Mouse (Mus musculus) urinary bladder, postnatal 10 days (tissue): ENCODE results near the gene Uroc1.

Experiments
- DNase-seq: peaks from one replicate; pipeline ENCODE4 v3.0.0; 2022; ENCODE audit warnings: low spot score

Gene Uroc1

DNA sequence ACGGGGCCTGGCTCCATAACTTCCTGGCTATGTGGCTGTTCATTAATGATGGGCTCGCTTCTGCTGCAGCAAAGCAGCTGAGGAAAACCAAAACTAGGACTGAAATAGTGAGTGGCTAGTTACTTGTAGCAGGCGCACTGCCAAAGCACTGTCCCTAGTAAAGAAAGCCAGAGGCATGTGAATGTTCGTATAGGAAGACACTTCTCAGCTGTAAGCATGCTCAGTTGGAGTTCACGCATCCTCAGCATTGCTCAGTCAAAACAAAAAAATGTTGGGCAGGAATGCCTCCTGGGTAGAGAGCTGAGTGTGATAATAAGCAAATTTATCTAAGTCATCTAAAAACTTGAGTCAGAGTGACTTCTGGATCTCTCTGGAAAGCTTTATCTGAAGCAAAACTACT lies 25.1 kb downstream of the Uroc1 start:
- no peak for DNase-seq

DNA sequence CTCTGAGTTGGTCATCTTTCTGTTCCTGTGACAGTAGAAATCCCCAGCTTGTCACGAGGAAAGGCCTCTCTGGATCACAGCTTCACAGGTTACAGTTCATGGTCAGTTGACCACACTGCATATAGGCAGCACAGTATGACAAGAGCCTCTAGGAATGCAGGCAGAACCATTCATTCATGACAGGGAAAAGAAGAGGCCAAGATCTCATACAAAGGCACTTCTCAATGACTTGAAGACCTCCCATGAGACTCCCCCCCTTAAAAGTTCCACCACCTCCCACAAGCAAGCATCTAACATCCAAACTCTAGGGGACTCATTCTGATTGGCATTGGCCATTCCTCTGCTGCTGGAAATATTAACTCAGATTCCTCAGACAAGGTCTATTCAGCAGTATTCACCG lies 26.4 kb downstream of the Uroc1 start:
- no peak for DNase-seq

DNA sequence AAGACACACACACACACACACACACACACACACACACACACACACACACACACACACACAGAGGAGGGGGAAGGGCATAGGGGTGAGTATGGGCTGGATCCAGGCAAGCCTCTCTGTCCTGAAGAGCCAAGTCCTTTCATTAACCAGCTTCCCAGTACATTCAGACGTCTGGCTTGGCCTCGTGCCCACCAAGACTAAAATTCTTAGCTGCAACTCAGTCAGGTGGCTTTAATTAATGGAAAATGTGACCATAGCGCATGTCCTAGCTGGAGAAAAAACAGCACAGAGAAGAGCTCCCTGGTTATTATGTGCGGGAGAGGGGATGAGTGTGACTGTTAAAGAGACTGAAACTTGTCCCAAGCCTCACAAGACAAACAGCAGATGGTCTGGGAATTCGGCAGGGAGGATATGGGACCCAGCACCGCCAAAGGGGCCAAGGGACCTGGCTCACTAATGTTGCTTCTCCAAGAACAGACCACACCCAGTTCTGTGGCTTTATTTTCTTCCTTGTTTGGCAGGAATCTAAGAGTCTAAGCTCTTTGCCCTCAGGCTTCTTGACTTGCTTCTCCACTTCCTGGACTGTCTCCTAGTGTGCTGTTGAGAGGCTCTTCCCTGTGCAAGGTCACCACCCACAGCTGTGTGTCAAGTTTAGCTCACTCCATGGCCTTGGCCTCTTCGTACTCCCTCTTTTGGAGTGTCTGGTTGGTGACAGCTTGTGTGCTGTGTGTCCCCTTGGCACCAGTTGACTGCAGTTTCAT lies 27.1 kb downstream of the Uroc1 start:
- DNase-seq = no peak

DNA sequence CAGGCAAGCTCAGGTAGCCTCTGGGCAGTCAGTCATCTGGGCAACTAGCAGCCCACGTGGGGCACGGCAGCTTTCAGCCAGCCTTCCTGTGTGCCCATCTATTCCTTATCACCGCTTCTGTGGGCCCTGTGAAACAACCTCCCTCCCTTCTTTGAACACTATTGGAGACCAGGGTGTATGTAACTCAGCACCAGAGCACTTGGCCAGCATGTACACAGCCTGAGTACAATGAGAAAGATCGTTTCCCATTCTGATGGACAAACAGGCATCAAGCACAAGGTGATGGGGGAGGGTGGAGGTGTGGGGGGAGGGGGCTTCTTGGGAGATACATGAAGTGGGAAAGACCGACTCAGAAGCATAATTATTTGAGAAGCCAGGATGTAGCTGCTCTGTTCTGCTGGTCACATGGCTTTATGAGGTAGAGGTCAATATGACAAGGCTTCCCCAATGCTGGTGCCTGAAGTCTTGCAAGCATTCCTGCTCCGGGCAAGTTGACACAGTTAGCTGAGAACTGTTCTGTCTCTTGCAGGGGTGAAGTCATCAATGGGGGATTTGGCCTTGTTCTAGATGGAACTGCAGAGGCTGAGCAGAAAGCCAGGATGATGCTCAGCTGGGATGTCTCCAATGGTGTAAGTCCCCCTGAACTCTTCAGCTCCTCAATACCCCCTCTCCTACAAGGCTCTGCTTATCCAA lies 28.0 kb downstream of the Uroc1 start:
- DNase-seq = no peak

DNA sequence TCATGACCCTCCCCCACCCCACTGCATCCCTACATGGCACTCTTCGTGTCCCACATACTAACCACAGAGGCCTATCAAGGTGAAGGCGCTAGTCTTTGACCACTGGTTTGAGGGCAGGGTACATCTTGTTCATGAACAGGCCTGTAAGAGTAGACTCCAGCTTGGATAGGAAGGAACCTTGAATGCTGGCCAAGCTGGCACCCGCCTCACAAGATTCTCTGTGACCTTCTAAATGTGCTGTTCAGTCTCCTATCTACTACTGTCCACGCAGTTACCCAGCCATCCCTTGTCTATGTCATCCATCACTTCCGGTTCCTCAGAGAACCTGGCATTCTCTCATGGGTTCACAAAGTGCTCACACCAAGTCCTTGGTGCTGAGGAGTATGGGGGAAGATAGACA lies 30.2 kb downstream of the Uroc1 start:
- no peak for DNase-seq

DNA sequence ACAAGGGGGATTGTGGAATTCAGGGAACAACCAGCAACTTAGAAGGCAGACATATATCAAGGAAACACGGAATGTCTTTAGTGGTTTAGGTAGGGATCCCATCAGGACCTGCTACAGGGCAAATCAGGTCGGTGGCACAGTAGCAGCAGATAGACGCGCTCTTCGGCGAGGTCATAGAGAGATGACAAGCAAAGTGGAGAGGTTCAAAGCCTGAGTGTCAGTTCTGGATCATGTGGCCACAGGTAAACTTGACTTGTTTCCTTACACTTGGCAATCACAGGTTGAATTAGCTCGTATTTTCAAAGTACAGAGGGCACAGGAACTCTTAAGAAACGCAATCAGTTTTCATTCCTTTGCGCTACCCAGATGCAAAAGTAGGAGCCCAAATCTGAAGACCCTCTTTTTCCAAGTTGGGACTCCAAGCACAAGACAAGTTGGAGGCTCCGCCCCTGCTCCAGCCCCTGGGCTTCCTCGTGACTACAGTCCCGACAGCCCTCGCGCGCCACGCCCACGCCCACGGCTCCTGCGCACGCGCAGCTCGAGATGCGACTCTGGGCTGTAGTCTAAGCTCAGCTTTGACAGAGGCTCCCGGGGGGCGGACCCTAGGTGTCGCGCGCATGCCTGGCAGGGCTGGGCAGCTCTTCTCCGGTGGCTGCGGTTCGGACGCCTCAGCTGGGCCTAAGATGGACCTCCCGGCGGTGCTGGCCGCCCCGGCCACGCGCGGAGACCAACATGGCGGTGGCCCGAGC lies 36.1 kb downstream of the Uroc1 start, which contains the start of gene Zxdc:
Gene Zxdc, plus strand, starts transcription at position 517 of the 749 bp plus-strand sequence.
- DNase-seq = peak; percentile 98

DNA sequence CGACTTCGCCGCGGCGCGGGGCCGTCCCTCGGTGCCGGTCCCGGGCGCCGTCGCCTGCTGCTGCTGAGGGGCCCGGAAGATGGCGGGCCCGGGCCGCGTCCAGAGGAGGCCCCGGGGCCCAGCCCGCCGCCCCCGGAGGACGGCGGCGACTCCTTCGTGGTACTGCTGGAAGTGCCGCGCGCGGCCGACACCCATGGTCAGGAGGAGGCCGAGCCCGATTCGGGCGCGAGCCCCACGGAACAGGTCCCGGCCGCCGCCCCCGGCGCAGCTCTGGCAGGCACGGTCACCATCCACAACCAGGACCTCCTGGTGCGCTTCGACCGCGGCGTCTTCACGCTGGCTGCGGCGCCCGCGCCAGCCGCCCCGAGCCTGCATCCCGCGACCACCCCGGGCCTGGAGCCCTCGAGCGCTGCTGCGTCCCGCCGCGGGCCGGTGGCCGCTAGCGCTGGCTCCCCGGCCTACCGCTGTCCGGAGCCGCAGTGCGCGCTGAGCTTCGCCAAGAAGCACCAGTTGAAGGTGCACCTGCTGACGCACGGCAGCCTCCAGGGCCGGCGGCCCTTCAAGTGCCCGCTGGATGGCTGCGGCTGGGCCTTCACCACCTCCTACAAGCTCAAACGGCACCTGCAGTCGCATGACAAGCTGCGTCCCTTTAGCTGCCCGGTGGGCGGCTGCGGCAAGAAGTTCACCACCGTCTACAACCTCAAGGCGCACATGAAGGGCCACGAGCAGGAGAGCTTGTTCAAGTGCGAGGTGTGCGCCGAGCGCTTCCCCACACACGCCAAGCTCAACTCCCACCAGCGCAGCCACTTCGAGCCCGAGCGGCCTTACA lies 36.9 kb downstream of the Uroc1 start:
- DNase-seq = no peak

DNA sequence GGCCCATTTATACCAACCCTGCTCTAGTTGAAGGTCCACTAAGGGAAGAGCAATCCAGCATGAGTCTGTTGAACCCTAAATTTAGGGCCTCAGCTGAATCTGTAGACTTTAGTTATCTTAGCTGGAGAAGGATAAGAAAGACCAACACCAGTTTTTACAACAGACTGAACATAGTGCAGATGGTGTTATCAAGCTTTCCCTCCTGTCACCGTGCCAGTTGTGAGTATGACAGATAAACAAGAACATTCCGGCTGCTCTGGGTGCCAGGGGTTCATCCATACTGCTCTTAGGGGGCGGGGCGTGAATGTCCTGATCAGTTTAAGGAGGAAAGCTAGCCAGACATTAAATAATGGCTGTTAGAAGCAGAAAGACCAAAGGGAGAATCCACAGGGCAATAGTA lies 41.6 kb downstream of the Uroc1 start:
- no peak for DNase-seq

DNA sequence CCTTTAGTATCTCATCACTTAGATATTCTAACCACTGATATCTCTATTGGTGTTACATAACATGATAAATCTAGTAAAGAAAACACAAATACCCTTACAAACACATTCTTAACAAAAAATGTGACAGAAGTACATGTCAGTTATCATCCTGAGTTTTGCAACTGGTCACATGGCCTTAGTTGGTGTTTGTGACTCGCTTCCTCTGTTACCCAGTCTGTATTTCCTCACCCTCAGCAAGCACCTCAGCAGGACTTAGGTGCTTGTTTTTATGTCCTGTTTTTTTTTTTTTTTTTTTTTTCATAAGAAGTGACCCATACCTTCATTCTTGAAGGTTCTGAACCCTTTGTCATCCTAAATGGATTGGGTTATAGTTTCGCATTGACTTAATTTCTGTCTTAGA lies 44.6 kb downstream of the Uroc1 start:
- DNase-seq = no peak

DNA sequence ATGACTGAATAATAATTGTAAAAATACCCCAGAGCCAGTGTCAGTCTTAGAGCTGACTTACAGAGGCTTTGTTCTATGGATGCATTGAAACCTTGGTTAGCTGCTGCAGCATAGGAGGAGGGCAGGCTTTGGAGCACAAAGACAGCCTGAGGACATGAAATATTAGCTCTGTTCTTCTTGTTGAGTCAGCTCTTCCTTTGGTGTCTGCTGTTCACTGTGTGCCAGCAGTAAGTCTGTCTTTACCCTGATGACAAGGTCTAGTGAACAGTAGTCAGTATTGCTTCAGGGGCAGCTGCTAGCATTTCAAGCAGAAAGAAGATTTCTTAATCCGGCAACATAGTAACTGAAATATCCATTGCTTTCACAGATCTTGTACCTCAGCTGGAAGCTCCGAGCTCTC lies 48.4 kb downstream of the Uroc1 start:
- DNase-seq = no peak

DNA sequence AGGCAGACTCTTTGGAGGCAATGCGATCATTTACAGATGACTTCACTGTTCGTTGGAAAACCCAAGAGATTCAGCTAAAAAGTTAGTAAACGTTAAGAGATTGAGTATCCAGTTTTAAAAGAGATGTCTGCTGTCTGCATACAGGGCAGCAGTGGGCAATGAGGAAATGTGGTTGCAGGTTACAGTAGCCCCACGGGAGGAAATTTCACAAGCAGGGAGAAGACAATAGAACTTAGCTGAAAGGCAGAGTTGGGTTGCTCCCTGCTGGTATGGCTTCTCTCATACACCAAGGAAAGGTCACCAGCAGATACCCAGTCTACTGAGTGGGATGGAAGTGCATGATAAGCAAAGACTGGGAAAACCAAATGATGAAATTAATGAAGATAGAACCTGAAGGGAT lies 57.5 kb downstream of the Uroc1 start:
- DNase-seq = no peak

DNA sequence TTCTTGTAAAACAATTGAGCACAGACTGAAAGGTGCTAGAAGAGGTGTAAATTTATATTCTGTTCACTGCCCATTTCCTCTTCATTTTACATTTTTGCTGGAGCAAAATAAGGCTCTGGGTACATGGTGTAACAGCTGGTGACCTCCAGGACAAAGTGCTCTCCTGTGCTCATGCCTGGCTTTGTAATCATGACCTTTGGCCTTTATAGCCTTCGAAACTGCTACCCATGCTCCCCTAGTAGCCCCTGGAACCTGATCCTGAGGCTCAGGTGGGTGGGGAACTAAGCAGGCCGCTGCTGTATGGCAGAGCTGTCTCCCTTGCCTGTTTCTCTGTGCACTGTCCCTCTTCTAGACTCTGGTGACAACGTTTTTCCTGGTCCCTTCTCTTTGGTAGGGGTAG lies 60.9 kb downstream of the Uroc1 start:
- no peak for DNase-seq

DNA sequence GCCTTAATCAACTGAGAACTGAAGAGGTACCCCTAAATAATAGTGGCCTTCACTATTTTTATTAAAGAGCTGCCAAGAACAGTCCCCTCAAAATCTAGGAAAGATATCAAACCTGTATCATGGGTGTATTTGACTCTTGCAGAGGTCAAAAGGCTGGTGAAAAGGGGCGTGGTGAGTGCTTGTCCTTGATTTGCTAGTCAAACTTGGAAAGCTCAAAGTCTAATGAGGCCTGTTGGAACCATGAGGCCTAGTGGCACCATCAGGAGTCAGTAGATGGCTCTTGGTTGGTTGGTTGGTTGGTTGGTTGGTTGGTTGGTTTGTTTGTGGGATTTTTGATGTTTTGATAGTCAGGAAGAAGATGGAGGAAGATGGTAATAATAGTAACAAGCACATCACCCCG lies 62.7 kb downstream of the Uroc1 start:
- DNase-seq = no peak

DNA sequence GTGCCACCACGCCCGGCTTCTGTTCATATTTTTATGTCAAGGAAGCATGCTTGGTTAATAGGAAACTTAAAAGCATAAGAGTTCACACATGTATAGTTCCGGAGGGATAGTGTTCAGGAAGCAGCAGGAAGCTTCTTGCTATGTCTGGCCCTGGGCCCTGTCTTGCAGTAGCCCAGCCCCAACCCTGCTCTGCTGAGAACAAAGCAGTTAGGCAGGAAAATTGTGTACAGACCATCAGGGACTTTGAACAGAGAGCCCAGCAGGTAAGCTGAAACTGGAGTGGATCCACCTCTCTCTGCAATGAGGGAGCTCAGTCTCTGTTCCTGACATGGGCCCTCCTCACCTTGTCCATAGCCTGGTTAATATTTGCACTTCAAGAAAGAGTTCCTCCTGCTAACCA lies 64.2 kb downstream of the Uroc1 start:
- no peak for DNase-seq

DNA sequence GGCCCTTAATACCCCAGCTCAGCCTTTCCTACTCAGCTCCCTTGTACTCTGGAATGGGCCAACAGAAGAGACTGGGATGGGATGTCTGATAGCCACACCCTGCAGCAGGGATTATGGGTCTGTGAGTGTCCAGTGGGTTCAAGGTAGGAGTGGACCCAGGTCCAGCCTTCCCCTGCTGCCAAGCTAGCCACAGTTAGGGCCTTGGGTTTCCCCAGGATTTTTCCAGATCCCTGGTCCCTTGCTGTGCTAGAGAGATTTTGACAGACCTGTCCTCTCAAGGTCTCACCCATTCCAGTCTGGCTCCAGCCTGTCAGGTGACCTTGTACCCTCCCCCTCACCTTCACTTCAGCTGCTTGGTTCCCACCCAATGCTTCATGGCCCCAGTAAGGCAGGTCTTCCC lies 75.5 kb downstream of the Uroc1 start:
- no peak for DNase-seq

DNA sequence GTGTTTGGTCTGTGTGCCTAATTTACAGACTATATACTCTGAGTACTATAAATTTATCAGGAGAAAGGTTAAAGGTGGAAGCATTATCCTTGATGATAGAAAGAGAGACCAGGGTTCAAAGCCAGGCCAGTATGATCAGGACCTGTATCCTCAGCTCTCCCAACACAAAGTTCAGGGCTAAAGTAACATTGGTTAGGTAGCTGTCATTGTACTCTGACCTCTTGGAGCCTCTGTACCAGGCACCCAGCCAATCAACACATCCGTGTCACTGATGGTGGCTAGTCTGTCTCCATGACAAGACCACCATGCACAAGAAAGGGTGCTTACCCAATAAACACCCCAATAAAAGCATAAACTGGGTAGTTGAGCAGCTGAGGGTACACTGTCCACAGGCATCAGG lies 77.9 kb downstream of the Uroc1 start:
- DNase-seq = no peak

DNA sequence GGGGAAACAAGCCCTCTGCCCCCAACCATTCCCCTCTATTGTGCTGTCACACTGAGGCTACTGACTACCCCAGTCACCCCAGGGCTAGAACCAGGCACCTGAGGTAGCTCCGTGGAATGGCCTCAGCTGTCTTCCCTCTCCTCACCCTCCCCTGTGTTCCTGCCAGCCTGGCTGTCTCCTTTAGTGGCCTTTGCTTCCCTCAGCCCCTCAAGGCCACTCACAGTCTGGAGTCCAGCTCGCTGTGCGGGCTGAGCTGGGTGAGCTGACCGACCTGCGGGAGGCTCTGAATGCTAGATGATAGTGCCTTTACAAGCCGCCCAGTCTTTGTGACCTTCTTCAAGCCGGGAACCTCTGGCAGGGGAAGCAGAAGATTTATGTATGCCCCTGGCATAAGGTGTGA lies 78.8 kb downstream of the Uroc1 start:
- no peak for DNase-seq
